Mouse (Mus musculus) urinary bladder, postnatal 10 days (tissue): ENCODE data around the gene Pla2g2e.
"Not testable (repeated sequence)": the region's sequence is repeated elsewhere in the genome, so short reads cannot be mapped to it uniquely, and the experiment has no call there.

Experiments
- DNase-seq: peaks from one replicate; pipeline ENCODE4 v3.0.0; 2022; ENCODE audit warnings: low spot score

Gene Pla2g2e

DNA sequence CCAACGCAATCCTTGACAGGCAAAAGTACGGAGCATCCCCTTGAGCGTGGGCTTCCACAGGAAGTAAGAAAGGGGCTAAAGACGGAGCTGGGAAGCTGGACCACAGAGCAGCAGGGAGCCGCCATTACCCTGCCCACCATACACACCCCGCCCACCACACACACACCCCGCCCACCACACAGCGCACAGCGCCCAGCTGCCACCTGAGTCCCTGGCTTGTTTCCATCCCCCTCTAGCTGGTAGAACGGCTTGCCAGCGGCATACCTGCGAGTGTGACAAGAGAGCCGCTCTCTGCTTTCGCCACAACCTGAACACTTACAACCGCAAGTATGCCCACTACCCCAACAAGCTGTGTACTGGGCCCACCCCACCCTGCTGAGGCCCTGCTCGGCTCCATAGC, 4.4 kb downstream of the Pla2g2e start:
- DNase-seq = no peak

DNA sequence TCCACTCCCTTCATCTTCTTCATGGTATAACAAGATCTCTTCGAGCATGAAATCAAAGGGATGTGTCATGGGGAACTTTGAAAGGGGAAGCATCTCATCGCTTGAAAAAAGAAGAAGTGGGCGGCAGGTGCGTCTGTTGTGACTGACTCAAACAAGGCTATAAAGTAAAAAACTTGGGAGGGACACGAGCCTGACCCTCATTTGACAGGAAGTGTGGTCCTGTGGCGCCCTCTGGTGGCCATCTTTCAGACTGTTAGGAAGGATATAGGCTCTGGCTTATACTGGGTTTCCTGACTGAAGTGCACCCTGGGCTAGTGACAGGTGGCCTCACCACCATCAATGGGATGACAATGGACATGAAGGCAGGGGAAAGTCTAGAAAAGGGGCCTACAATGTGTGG, 6.5 kb downstream of the Pla2g2e start:
- peak; percentile 64 for DNase-seq

DNA sequence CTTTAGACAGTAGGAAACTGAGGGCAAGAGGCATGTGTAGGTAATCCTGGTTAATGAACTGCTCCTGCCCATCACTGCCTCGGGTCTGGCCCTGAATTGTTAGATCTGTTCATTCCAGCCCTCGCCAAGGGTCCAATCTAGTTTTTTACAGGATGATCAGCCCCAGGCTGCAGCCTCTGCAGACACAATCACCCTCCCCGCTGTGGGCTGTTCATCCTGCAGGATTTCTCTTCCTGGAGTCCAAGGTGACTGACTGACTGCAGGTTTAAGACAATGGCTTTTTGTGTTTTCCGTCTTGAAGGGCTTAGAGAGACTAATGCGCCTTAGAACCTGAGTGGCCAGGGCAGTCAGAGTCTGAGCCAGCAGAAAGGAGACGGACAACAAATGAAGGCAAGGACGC, 11.4 kb downstream of the Pla2g2e start:
- no peak for DNase-seq

DNA sequence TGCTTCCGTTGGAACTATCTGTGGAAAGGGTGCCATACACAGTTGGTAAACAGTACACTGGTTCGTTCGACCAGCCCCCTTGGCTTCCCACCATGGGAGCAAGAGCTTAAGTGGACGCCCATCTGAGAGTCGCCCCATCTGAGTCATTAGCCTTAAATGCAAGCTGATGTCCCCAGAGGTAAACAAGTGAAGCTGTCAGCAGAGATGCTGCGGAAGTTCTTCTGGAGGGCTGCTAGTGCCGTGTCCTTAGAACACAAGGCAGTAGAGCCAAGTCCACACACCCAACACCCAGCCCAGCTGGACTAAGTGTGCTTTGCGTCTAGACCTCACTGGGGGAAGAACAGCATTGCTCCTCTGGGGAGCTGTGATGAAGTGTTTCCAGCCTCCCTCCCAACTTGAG, 11.9 kb downstream of the Pla2g2e start:
- DNase-seq = no peak

DNA sequence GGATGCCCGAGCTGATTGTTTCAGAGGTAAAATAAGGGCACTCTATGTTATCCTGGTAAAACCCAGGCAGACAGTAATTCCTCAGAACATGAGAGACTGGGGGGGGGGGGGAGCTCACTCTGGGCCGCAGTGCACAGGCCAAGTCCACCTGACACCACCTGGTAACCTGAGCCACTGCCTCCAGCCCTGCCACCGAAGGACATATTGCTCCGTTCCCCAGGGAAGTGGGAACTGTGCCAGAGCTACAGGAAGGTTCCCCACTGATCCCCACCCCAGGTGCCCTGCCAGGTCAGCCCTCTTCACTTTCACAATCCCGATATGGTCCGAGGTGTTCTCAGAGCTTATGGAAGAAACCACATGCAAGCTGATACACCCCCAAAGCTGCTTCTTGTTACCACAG, 14.9 kb downstream of the Pla2g2e start:
- DNase-seq = no peak

DNA sequence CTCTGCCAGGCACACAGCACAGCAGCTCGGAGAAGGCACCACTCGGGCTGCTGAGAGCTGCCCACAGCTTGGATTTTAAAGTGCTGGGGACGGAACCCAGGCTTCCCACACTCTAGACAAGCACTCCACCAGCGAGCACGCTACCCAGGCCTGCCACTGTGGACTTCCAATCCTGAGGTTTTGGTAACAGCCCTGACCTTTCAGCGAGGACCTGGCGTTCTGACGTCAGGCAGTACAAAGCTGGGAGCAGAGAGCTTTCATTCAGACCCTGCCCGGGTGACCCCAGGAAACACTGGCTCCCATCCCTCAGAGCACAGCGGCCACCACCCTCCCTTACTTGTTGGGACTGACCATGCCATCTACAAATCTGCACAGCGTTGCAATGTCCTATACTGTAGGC, 16.0 kb downstream of the Pla2g2e start:
- not testable (repeated sequence) for DNase-seq

DNA sequence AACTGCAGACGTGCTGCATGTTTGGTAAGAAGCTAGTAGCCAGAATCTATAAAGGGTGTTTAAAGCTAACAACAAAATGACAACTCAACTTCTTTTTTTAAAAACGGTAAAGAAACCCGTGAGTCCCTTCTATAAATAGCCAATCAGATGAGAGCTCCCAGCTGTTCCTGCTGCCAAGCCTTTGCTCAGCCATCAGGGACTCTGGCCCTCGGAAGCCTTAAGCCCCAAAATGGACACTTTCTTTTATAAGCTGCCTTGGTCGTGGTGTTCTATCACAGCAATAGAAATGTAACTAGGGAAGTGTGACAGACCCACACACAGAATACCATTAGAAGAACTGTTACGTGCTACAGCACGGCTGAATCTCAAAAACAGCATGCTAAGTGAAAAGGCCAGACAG, 21.6 kb downstream of the Pla2g2e start:
- no peak for DNase-seq

DNA sequence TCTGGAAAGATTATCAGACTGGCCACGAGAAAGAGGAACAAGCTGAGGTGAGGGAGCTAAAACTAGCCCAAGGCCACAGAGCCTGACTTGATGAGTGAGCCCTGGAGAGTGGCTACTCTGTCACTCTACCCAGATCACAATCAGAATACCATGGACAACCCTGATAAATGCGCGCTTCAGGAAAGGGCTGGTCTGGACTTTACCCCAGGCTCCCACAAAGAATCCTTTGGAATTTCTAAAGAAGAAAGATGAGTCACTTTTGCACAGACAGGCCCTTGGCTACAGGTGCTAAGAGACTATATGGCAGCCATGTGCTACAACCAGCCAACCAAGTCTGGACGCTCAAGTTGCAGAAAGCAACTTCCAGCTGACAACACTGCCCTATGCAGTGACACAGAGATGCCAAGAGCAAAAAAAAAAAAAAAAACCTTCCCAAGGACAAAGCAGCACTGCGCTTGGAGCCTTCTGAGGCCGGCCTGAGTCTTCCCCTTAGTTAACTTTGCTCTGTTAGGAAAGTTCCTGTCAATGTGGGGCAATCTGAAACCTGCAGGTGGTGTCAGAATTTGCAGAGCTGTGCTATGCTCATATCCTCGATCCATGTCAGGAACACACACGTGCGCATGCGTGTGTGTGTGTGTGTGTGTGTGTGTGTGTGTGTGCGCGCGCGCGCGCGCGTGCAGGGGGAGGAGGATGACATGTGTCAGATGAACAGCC, 28.0 kb downstream of the Pla2g2e start:
- no peak for DNase-seq

DNA sequence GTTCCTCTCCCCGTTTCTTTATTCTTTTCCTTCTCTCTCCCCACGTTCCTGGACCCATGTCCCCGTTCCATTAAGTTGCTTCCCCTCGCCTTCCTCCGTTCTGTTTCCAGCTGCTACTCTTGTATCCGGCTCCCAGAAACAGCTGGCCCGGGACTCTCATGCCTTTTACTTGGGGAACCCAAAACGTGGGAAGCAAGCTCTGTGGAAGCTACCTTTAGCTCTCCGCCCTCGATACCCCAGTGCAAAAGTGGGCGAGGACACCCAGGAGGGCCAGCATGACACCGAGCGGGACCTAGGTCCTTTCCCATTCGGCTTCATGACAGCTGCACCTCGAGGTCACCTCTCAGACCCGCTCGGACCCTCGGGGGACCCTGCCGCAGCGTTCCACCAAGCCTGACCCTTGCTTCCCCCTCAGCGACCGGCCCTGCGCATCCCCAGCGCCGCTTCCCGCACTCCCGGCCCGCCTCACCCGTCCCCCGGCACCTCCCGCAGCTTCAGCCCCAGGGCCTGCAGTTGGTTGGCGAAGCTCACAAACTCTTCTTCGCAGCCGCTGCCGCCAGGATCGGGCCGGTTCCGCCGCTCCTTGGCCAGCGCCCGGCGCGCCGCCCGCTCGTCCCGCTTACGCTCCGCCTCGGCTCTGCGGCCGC, 35.5 kb downstream of the Pla2g2e start:
- peak; percentile 15 for DNase-seq

DNA sequence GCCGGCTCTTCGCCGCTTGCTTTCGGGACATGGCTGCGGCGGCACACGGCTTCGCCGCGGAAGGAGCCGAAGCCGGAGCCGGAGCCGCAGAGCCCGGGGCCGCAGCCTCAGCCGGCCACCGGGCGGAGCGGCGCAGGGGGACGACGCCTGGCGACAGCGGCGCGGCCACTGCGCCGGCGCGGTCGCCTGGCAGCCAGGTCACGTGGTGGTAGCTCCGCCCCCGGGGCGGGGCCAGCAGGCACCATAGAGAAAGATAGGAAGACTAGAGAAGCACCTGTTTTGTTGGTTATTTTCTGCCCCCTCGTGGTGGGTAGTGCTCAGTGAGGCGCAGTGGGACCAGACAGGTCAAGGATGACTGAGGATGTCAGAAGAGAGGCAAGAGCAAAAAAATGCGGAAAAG, 36.1 kb downstream of the Pla2g2e start, which contains the start of gene Otud3:
Gene Otud3, minus strand, starts transcription at position 149 of the 400 bp plus-strand sequence.
- peak; percentile 65 for DNase-seq

DNA sequence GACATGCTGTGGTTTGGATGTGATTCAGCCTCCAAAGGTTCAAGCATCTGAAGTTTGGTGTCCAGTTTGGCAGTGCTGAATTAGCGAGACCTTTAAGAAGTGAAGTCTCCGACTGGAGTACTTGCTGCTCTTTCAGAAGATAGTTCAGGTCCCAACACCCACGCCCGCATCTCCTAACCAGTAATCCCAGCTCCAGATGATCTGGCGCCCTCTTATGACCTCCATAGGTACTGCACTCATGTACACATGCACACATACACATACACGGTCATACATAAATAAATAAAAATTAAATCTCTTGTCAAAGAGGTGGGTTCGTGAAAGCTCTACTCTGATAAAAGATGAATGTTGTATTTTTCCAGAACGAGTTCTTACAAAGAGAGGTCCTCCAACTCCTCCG, 39.5 kb downstream of the Pla2g2e start:
- no peak for DNase-seq

DNA sequence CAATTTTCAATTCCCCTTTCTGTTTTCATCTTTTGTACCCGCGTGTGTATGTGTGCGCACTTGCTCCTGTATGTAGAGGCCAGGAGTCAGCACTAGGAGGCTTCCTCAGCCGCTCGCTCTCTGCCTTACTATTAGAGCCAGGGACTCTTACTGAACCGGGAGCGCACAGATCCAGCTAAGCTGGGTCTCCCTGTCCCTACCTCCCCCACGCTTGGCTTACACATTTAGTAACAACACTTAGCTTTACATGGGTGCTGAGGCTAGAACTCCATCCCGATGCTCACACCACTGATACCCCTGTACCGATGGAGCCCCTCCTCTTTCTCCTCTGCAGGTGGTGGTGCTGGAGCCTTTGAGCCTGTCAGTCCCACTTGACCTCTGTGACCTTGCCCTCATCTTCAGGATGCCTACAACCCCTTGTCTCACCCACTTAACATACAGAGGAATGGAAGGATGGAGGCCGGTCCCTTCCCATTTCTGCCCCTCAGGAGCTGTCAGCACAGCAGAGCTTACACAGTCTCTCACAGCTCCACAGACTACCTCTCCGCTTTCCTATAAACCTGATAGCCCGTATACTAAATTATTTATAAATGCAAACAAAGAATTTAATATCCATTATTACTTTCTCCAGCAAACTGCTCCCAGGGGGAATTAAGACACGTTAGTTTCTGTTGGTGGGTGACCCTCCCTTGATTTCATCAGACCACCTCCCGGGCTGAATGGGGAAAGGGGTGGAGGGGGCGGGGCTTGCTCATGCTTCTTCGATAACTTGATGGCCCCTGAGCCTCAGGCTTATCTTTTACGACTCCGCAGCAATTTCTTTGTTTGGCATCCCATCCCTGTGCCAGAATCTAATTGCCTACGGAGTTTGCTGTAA, 43.8 kb downstream of the Pla2g2e start:
- no peak for DNase-seq

DNA sequence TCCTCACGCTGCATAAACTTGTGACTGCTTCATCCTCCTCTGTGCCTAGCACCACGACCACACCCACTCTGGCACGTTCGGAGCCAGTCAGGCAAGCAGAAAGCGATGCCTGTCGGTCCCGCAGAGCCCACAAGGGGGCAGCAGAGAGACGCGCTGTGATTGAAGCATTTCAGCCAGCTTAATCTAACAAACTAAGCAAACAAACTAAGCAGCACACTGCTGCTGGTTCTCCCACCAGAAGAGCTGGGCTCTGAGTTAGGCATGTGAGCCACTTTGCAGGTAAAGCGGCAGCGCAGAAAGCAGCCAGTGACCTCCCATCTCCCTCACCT, 44.4 kb downstream of the Pla2g2e start:
- peak; percentile 88 for DNase-seq

DNA sequence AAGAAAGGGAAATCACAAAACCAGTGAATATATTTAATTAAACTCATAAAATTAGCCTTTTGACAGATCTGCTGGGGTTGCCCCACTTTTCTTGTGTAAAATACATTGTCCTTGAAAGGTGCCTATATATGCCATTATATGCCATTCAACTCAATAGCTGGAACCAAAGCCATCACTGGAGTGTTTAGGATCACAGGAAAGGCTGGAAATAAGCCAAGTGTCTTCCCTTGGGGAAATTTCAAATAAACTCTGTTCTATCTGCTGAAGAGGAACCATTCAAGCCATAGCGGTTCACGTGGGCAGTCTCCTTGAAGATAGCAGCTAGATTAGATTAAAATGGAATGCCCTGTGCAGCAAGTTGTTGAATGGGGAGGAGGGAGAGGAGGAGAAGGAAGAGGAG, 47.8 kb downstream of the Pla2g2e start:
- no peak for DNase-seq
